ENCODE assay signal across 23 mouse cellular contexts in genomic region chr19:7073997-7074781, GRCm38 (mm10). TPM values are rescaled to one million over a fixed set of nuclear protein-coding genes. Genes with fewer than 3 reads are reported as not detected.
DNase-seq lines count a peak whose midpoint lies in the region; ATAC-seq and TF ChIP-seq lines count a peak whose summit lies in the region.
"Had no signal": no experiment of that assay in that cellular context is flagged by ENCODE, and none has a peak within 500 bp of the region (broad histone marks: within the 10 kb centered on the region; RNA-seq: fewer than 3 reads in every experiment).

No protein-coding gene starts in this region.

- H3K36me3 ChIP-seq in hindbrain, embryonic 13.5 days = no peaks in the 10 kb centered on the region
- H3K36me3 ChIP-seq in hindbrain, postnatal 0 days (ENCODE audit: insufficient read depth, low read length) = no peaks in the 10 kb centered on the region
- no peaks in the 10 kb centered on the region for H3K36me3 ChIP-seq in forebrain, embryonic 16.5 days (ENCODE audit: control insufficient read depth, insufficient read depth)
- no peaks in the 10 kb centered on the region for H3K36me3 ChIP-seq in neural tube, embryonic 11.5 days (ENCODE audit: control insufficient read depth, insufficient read depth, low read length)
- H3K36me3 ChIP-seq: heart, embryonic 15.5 days had no signal

- no peaks in the 10 kb centered on the region for H3K9me3 ChIP-seq in hindbrain, embryonic 13.5 days
- no peaks in the 10 kb centered on the region for H3K9me3 ChIP-seq in hindbrain, postnatal 0 days (ENCODE audit: low read length)
- H3K9me3 ChIP-seq in forebrain, embryonic 16.5 days (ENCODE audit: control insufficient read depth, low read length) = no peaks in the 10 kb centered on the region
- no peaks in the 10 kb centered on the region for H3K9me3 ChIP-seq in neural tube, embryonic 11.5 days (ENCODE audit: control insufficient read depth, low read length)
- H3K9me3 ChIP-seq: heart, embryonic 15.5 days had no signal

- H3K9ac ChIP-seq in hindbrain, embryonic 13.5 days = no peak overlapping the region; the same call in 1 of the 2 replicates
- H3K9ac ChIP-seq in hindbrain, postnatal 0 days (replicated peaks; ENCODE audit: low read length) = no peak overlapping the region
- H3K9ac ChIP-seq in forebrain, embryonic 16.5 days (replicated peaks; ENCODE audit: low read depth, low read length) = no peak overlapping the region
- no peak overlapping the region for H3K9ac ChIP-seq in neural tube, embryonic 11.5 days (ENCODE audit: low read length)
- H3K9ac ChIP-seq: heart, embryonic 15.5 days; liver, postnatal 0 days had no signal

- TF ChIP-seq CTCF in hindbrain, postnatal 0 days (IDR thresholded peaks at IDR 0.05; ENCODE audit: low read depth) = no peak
- TF ChIP-seq CTCF in brain, embryonic 14.5 days (IDR thresholded peaks at IDR 0.05; ENCODE audit: borderline replicate concordance, extremely low read depth, insufficient read depth, insufficient read length) = no peak

- no peak for ATAC-seq in hindbrain, embryonic 13.5 days (ENCODE audit: low FRiP score)
- no peak for ATAC-seq in hindbrain, postnatal 0 days
- ATAC-seq in forebrain, embryonic 16.5 days = no peak
- ATAC-seq in neural tube, embryonic 11.5 days (ENCODE audit: insufficient read depth, low FRiP score, low TSS enrichment) = no peak
- ATAC-seq: intestine, embryonic 16.5 days; liver, postnatal 0 days had no signal

- no peak for TF ChIP-seq POLR2A in brain, embryonic 14.5 days (IDR thresholded peaks at IDR 0.05; ENCODE audit: borderline replicate concordance, extremely low read depth, insufficient read depth, insufficient read length, poor library complexity, severe bottlenecking)

- H3K27me3 ChIP-seq in hindbrain, embryonic 13.5 days = peaks cover 65% of the 10 kb centered on the region
- H3K27me3 ChIP-seq in hindbrain, postnatal 0 days (ENCODE audit: insufficient read depth, low read length) = no peaks in the 10 kb centered on the region
- no peaks in the 10 kb centered on the region for H3K27me3 ChIP-seq in forebrain, embryonic 16.5 days (replicated peaks; ENCODE audit: control insufficient read depth, insufficient read depth, low read length)
- H3K27me3 ChIP-seq in neural tube, embryonic 11.5 days (ENCODE audit: control insufficient read depth, insufficient read depth, low read length) = peaks cover 31% of the 10 kb centered on the region
- H3K27me3 ChIP-seq: heart, embryonic 15.5 days had no signal

- peaks cover 64% of the 10 kb centered on the region for H3K4me1 ChIP-seq in hindbrain, embryonic 13.5 days (replicated peaks)
- H3K4me1 ChIP-seq in hindbrain, postnatal 0 days (ENCODE audit: insufficient read depth, low read length) = peaks cover 17% of the 10 kb centered on the region
- H3K4me1 ChIP-seq in forebrain, embryonic 16.5 days (replicated peaks; ENCODE audit: control insufficient read depth, insufficient read depth, low read length) = peaks cover 33% of the 10 kb centered on the region
- H3K4me1 ChIP-seq in neural tube, embryonic 11.5 days (ENCODE audit: control insufficient read depth, insufficient read depth, low read length) = peaks cover 17% of the 10 kb centered on the region

- no peak overlapping the region for H3K4me2 ChIP-seq in hindbrain, embryonic 13.5 days
- no peak overlapping the region for H3K4me2 ChIP-seq in hindbrain, postnatal 0 days (ENCODE audit: low read depth, low read length)
- H3K4me2 ChIP-seq in forebrain, embryonic 16.5 days (ENCODE audit: low read length) = no peak overlapping the region
- H3K4me2 ChIP-seq in neural tube, embryonic 11.5 days (ENCODE audit: low read depth) = no peak overlapping the region
- H3K4me2 ChIP-seq: heart, embryonic 15.5 days had no signal

- DNase-seq in hindbrain, postnatal 0 days (ENCODE audit: low spot score) = no peak
- peak; percentile 67 for DNase-seq in brain, embryonic 14.5 days (ENCODE audit: low read depth)
- DNase-seq in neural tube, embryonic 11.5 days (ENCODE audit: low spot score) = peak; percentile 12
- no peak for DNase-seq in ovary, adult 18-20 months (ENCODE audit: low spot score)
- no peak for DNase-seq in spleen, adult 12 weeks (ENCODE audit: low spot score)
- DNase-seq: adrenal gland, postnatal 14 days; cerebellum, adult 11-12 months; cerebellum, postnatal 14 days; gastrocnemius, postnatal 36 days; heart, postnatal 4 days; left cerebral cortex, postnatal 4 days; liver; liver, postnatal 0 days; lung, postnatal 10 days; spleen, adult 18-20 months; thymus, postnatal 36 days had no signal

- H3K4me3 ChIP-seq in hindbrain, embryonic 13.5 days = no peak overlapping the region
- no peak overlapping the region for H3K4me3 ChIP-seq in hindbrain, postnatal 0 days (ENCODE audit: low read length)
- no peak overlapping the region for H3K4me3 ChIP-seq in forebrain, embryonic 16.5 days (replicated peaks; ENCODE audit: low read length)
- no peak overlapping the region for H3K4me3 ChIP-seq in neural tube, embryonic 11.5 days (ENCODE audit: low read depth, low read length)
- H3K4me3 ChIP-seq: heart, embryonic 15.5 days had no signal

- peak overlapping the region; percentile 58 for H3K27ac ChIP-seq in hindbrain, embryonic 13.5 days
- H3K27ac ChIP-seq in hindbrain, postnatal 0 days = no peak overlapping the region
- H3K27ac ChIP-seq in forebrain, embryonic 16.5 days (ENCODE audit: low read length) = peak overlapping the region; percentile 16; the same call in 1 of the 2 replicates
- H3K27ac ChIP-seq in neural tube, embryonic 11.5 days (ENCODE audit: low read depth, low read length) = no peak overlapping the region
- H3K27ac ChIP-seq: heart, embryonic 15.5 days had no signal

- 38% methylated on average over 12 of the region's 12 CpGs for WGBS in hindbrain, embryonic 13.5 days
- 34% methylated on average over 12 of the region's 12 CpGs for WGBS in hindbrain, postnatal 0 days
- 32% methylated on average over 12 of the region's 12 CpGs for WGBS in forebrain, embryonic 16.5 days
- 31% methylated on average over 12 of the region's 12 CpGs for WGBS in neural tube, embryonic 11.5 days

RNA-seq across cellular contexts. Expression of gene Macrod1, which starts 17.6 kb away (rescaled TPM):
- 4.2 and 5.3 TPM in 2 replicates for polyA plus RNA-seq in hindbrain, embryonic 13.5 days (2015; fragmentation: Nextera tagmentation; extraction: Ambion mirVana)
- 4.8 and 9.5 TPM in 2 replicates for total RNA-seq in hindbrain, postnatal 0 days (2014; rRNA removed)
- 6.5 and 6.7 TPM in 2 replicates for polyA plus RNA-seq in hindbrain, postnatal 0 days (2015; fragmentation: Nextera tagmentation; extraction: Ambion mirVana)
- polyA plus RNA-seq in brain, embryonic 14.5 days (2012; rRNA removed) = 5.7 and 8.2 TPM in 2 replicates
- 4.0 and 5.3 TPM in 2 replicates for polyA plus RNA-seq in forebrain, embryonic 16.5 days (2015; fragmentation: Nextera tagmentation; extraction: Ambion mirVana)
- polyA plus RNA-seq in neural tube, embryonic 11.5 days (2014; fragmentation: Nextera tagmentation; extraction: Ambion mirVana) = 3.2 and 3.3 TPM in 2 replicates
- total RNA-seq: CH12.LX had no signal

RNA-seq across cellular contexts. Expression of gene Flrt1, which starts 31.3 kb away (rescaled TPM):
- polyA plus RNA-seq in hindbrain, embryonic 13.5 days (2015; fragmentation: Nextera tagmentation; extraction: Ambion mirVana) = 7.1 and 8.1 TPM in 2 replicates
- 8.4 and 10.1 TPM in 2 replicates for total RNA-seq in hindbrain, postnatal 0 days (2014; rRNA removed)
- 7.8 and 8.1 TPM in 2 replicates for polyA plus RNA-seq in hindbrain, postnatal 0 days (2015; fragmentation: Nextera tagmentation; extraction: Ambion mirVana)
- polyA plus RNA-seq in brain, embryonic 14.5 days (2012; rRNA removed) = 2.5 and 4.3 TPM in 2 replicates
- 13.8 and 16.1 TPM in 2 replicates for polyA plus RNA-seq in forebrain, embryonic 16.5 days (2015; fragmentation: Nextera tagmentation; extraction: Ambion mirVana)
- 6.6 and 7.5 TPM in 2 replicates for polyA plus RNA-seq in neural tube, embryonic 11.5 days (2014; fragmentation: Nextera tagmentation; extraction: Ambion mirVana)
- total RNA-seq: CH12.LX; megakaryocyte, adult 5-6 weeks; MEL had no signal

RNA-seq across cellular contexts. Expression of gene Stip1, which starts 34.4 kb away (rescaled TPM):
- polyA plus RNA-seq in hindbrain, embryonic 13.5 days (2015; fragmentation: Nextera tagmentation; extraction: Ambion mirVana) = 233 and 239 TPM in 2 replicates
- total RNA-seq in hindbrain, postnatal 0 days (2014; rRNA removed) = 87.3 and 89.0 TPM in 2 replicates
- polyA plus RNA-seq in hindbrain, postnatal 0 days (2015; fragmentation: Nextera tagmentation; extraction: Ambion mirVana) = 146 and 151 TPM in 2 replicates
- polyA plus RNA-seq in brain, embryonic 14.5 days (2012; rRNA removed) = 151 and 158 TPM in 2 replicates
- polyA plus RNA-seq in forebrain, embryonic 16.5 days (2015; fragmentation: Nextera tagmentation; extraction: Ambion mirVana) = 246 and 247 TPM in 2 replicates
- 423 and 425 TPM in 2 replicates for polyA plus RNA-seq in neural tube, embryonic 11.5 days (2014; fragmentation: Nextera tagmentation; extraction: Ambion mirVana)

RNA-seq across cellular contexts. Expression of gene Fermt3, which starts 54.9 kb away (rescaled TPM):
- 4.4 and 5.6 TPM in 2 replicates for polyA plus RNA-seq in hindbrain, embryonic 13.5 days (2015; fragmentation: Nextera tagmentation; extraction: Ambion mirVana)
- total RNA-seq in hindbrain, postnatal 0 days (2014; rRNA removed) = 4.0 and 7.5 TPM in 2 replicates
- polyA plus RNA-seq in hindbrain, postnatal 0 days (2015; fragmentation: Nextera tagmentation; extraction: Ambion mirVana) = 3.5 and 4.0 TPM in 2 replicates
- polyA plus RNA-seq in brain, embryonic 14.5 days (2012; rRNA removed) = 4.8 and 5.3 TPM in 2 replicates
- 3.3 and 3.8 TPM in 2 replicates for polyA plus RNA-seq in forebrain, embryonic 16.5 days (2015; fragmentation: Nextera tagmentation; extraction: Ambion mirVana)
- polyA plus RNA-seq in neural tube, embryonic 11.5 days (2014; fragmentation: Nextera tagmentation; extraction: Ambion mirVana) = 8.8 and 9.5 TPM in 2 replicates

Comparison
In these comparisons a context has a peak if more than half of its experiments do, and no peak if none do; other contexts are left out.
1. H3K27ac ChIP-seq: peak in hindbrain, embryonic 13.5 days (single experiment) and forebrain, embryonic 16.5 days (single experiment); none in hindbrain, postnatal 0 days (single experiment) and neural tube, embryonic 11.5 days (single experiment).
2. DNase-seq: peak in brain, embryonic 14.5 days (single experiment) and neural tube, embryonic 11.5 days (single experiment); none in hindbrain, postnatal 0 days (single experiment), ovary, adult 18-20 months (single experiment) and spleen, adult 12 weeks (single experiment).